Mouse (Mus musculus): ENCODE results near the gene Mrpl33. TPM values are rescaled to one million over a fixed set of nuclear protein-coding genes. Genes with fewer than 3 reads are reported as not detected.
"Not testable (repeated sequence)": the region's sequence is repeated elsewhere in the genome, so short reads cannot be mapped to it uniquely, and the experiment has no call there.

Mrpl33 gene
- 100 to 1,000 TPM; 116 to 121 TPM for total RNA-seq (2021)

- intact Hi-C loops (cut with DNase I): loop anchor here (10.0 kb wide), 1 partner anchor 538 kb away; the partner anchor contains the start of gene Fosl2
- no peak for DNase-seq
Observed at GRCm38 (mm10) chr5:31596481-31597429, at the start of gene Mrpl33. Gene Mrpl33 (plus strand): TSS chr5:31596935.

DNA sequence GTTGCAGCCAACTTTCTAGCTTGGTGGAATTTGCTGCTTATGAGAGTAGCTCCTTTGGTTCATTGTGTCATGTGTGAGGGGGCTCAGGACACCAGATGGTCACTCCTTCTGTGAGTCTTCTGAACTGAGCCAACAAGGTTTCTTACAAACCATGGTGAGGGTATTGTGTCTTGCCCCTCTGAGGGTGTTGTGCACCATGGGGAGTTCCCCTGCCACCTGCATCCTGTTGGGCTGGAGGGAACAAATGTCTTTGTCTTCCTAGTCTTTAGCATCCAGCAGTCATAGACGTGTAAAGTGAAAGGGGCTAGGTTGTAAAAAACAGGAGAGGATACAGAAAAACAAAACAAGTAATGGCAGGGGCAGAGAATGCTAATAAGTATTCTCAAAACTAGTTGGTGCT, 37.3 kb upstream of the Mrpl33 start:
- DNase-seq: no peak
- intact Hi-C loops (cut with DNase I): no loop called here

DNA sequence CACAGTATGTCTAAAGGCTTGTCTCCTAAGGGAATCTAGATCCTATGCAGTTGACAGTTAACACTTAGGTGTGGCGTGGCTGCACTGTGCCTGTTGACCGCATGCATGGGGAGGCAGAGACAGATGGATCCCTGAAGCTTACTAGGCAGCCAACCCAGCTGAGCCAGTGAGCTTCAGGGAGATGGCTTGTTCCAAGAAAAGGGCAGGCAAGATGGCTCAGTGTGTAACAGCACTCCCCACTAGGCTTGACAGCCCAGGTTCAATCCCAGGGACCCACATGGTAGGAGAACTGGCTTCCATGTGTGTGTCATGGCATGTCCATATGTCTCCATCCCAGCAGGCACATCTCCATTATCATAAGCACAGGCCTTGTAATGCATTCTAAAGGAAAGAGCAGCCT, 36.4 kb upstream of the Mrpl33 start:
- no peak for DNase-seq
- intact Hi-C loops (cut with DNase I): loop anchor here (10.0 kb wide), 1 partner anchor 744 kb away; no protein-coding TSS in a partner anchor

GRCm38 (mm10) chr5:31562036-31562666, 34.6 kb upstream of the Mrpl33 start:
- intact Hi-C loops (cut with DNase I): loop anchor here (10.0 kb wide), 1 partner anchor 743 kb away; no protein-coding TSS in a partner anchor
- no peak for DNase-seq

DNA sequence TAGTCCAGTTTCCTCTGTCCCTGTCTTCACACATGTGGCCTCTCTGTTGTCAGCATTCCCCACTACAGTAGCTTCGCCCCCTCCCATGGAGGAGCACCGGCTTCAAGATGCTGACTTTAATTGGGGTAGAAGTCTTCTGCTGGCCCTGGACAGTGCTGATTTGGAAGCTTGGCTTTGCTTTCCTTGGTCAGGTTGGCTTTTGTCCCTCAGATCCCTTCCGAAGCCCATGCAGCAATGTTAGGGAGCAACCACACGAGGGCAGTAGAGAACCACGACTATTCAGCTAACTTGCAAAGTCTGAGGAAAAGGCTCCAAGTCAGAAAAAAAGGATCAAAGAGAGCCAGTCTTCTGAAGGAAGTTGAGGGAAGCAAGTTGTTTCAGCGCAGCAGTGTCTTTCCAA, 33.2 kb upstream of the Mrpl33 start:
- peak; percentile 67 for DNase-seq
- intact Hi-C loops (cut with DNase I): loop anchor here (10.0 kb wide), 1 partner anchor 741 kb away; no protein-coding TSS in a partner anchor

DNA sequence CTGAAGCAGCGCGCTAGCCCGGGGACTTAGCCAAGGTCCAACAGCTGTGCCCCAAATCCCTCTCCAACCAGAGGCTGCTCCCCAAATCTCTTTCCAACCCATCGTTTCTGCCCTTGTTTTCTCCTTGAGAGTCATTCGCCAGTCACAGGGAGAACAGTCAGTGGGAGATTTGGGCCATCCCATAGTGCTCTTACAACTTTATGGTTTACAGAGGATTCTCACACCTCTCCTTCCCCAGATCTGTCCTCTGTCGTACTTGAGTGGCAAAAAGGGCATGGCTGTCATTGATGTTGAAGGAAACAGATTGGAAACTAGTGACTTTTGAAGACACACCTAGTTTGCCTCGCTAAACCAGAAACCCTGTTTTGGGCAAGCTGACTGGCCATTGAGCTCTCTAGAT, 32.8 kb upstream of the Mrpl33 start:
- no peak for DNase-seq
- intact Hi-C loops (cut with DNase I): loop anchor here (2.0 to 10.0 kb wide), 2 partner anchors 575 to 741 kb away; no protein-coding TSS in a partner anchor

GRCm38 (mm10) chr5:31564976-31565375, 31.8 kb upstream of the Mrpl33 start:
- DNase-seq: no peak
- intact Hi-C loops (cut with DNase I): loop anchor here (2.0 to 10.0 kb wide), 2 partner anchors 574 to 740 kb away; no protein-coding TSS in a partner anchor

DNA sequence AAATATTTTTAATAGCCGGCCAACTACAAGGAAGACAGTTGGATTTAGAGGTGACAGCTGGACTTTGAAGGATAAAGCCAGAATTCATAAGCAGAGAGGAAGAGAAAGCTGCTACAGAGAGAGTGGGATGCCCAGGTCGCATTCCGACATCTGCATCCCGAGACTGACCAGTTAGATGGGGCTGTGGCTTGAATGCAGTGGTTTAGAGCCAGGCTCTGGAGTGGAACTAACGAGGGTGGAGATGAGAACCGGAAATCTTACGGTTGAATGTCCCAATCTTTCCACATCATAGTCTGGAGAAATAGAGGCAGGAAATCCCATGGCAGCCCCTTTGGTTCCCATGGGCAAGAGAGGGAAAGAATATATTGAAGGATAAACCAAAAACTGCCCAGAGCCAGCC, 30.7 kb upstream of the Mrpl33 start:
- DNase-seq: no peak
- intact Hi-C loops (cut with DNase I): loop anchor here (10.0 kb wide), 1 partner anchor 739 kb away; no protein-coding TSS in a partner anchor

DNA sequence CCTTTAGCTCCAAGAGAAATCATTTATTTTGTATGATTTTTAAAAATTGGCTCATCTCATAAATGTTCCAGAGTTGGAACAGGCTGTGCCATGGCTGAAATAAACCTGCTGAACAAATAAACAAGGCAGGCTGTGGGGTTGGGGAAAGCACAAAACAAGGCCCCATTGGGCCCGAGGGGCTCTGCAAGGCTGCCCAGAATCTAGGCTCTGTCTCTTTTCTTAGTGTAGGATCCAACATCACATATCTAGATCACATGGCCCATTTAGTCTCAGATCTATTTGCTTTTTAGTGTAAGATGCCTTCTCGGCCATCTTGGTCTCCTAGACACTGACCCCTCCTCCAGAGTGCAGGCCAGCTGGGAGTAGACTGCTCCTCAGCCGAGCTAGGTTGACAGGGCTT, 30.3 kb upstream of the Mrpl33 start:
- intact Hi-C loops (cut with DNase I): loop anchor here (10.0 kb wide), 1 partner anchor 738 kb away; no protein-coding TSS in a partner anchor
- no peak for DNase-seq

- intact Hi-C loops (cut with DNase I): loop anchor here (10.0 kb wide), 1 partner anchor 737 kb away; no protein-coding TSS in a partner anchor
- DNase-seq: no peak
Observed at GRCm38 (mm10) chr5:31567951-31568657, 28.6 kb upstream of the Mrpl33 start.

DNA sequence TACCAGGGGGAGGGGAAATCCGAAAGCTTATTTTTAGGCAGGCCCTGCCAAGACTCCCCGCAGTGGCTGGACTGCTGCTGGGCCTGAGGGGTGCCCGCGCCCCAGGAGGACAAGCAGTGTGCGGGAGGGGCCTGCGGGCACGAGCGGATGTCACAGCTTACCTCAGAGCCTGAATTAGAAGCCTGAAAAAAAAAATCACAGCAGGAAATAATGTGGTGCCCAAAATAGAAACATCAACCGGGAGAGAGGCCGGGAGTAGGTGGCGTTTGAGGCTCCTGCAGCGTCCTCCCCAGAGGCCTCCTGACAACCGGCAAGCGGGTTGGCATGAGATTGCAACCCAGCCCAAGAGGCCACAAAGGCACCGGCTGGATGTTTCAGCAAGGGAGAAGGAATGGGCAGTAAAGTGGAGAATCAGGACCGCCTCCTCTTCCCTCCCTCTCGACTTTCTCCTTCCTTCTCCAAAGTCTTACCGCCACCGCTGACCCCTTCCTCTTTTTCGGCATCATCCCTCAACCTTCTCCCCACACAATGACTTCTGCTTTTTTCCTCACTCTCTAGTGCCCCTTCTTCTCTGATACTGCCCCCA, 25.6 kb upstream of the Mrpl33 start:
- intact Hi-C loops (cut with DNase I): no loop called here
- DNase-seq: peak; percentile 13

DNA sequence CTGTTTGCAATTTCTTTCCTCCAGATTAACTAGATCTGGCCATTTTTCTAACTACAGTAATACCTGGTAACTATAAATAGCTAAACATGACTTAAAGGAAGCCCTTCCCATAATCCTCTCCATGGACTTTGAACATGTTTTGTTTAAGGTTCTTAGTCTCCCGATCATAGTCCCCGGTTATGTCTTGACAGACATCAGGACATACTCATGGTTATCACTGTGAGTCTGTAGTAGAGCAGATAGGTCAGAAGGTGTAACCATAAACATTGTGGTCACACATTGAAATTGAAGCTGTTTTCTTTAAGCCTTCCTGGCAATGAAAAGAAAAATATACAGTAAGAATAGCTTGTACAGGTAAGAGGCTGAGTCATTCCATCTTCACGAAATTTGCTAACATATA, 23.0 kb upstream of the Mrpl33 start:
- intact Hi-C loops (cut with DNase I): no loop called here
- DNase-seq: no peak

- no peak for DNase-seq
- intact Hi-C loops (cut with DNase I): no loop called here
Observed at GRCm38 (mm10) chr5:31576539-31576975, 20.2 kb upstream of the Mrpl33 start.

DNA sequence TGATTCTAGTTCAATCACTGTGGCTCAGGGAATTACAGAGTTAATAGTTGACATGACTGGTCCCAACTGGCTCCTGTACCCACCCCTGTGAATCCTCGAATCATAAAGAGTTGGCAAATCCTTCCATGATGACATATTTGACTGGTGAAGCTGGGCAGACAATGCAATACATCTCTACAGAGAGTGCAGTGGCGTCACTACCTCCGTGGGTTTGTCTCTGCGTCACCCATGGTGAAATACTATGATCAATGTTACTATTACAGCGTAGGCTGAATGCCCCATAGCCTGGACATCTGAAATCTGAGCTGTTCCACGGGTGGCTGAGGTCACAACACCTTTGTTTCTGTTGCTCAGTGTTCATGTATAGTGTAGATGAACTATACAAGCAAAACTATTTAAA, 15.5 kb upstream of the Mrpl33 start:
- intact Hi-C loops (cut with DNase I): no loop called here

DNA sequence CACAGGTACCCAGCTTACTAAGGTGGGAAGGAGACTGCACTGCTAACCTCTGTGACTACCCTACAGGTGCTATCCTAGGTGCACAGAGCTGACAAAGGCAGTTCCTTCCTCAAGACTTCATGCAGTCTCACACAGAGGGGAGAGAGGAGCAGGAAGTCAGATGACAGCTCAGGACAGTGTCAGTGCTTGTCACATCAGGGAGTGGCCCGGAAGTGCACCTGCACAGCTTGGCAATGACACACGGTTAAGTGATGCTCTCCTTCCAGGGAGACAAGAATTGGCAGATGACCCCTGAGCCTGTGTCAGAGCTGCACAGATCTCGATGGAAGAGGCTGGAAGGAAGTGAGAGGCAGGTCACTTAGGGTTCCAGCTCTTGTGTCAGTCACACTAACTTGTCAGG, 14.8 kb upstream of the Mrpl33 start:
- intact Hi-C loops (cut with DNase I): no loop called here
- no peak for DNase-seq

More for the DNA sequence above, 15.5 kb upstream of the Mrpl33 start:
- DNase-seq: no peak

DNA sequence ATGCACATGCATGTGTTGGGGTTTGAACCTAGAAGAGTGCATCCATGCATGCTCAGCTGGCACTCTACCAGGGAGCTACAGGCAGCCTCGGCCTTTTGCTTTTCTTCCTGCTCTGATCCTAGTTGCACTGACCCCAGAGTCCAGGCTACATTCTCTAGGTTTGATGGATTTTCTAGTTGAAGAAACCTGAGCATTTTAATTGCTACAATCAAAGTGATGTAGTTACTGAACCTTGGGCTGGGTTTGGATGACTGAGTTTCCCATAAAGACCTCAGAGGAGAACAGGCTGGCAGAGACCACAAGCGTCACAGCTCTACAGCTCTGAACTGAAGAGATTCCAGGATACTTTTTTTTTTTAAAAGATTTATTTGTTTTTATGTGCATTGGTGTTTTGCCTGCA, 13.5 kb upstream of the Mrpl33 start:
- no peak for DNase-seq
- intact Hi-C loops (cut with DNase I): no loop called here

GRCm38 (mm10) chr5:31585526-31585925, 11.2 kb upstream of the Mrpl33 start:
- no peak for DNase-seq
- intact Hi-C loops (cut with DNase I): no loop called here

DNA sequence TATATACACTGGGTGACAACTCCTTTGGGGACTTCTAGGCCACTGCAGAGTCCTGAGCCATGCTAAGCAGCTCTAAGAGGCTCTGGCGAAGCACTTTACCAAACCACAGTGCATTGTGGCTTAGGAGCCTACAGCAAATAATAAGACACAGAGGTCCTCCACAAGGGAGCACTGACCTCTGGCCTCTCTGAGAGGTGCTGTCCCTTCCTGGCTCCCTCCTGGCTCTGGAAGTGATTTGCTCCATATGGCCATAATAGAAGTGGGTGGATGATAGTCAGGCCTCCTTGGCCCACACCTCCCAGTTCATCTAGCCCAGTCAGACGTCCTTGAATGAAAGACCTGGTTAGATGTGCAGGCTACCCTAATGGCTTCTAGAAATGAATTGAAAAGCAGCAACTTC, 8.7 kb upstream of the Mrpl33 start:
- DNase-seq: no peak
- intact Hi-C loops (cut with DNase I): no loop called here

- DNase-seq; intact Hi-C loops (cut with DNase I): not testable (repeated sequence)
Observed at GRCm38 (mm10) chr5:31588672-31589071, 8.1 kb upstream of the Mrpl33 start.

DNA sequence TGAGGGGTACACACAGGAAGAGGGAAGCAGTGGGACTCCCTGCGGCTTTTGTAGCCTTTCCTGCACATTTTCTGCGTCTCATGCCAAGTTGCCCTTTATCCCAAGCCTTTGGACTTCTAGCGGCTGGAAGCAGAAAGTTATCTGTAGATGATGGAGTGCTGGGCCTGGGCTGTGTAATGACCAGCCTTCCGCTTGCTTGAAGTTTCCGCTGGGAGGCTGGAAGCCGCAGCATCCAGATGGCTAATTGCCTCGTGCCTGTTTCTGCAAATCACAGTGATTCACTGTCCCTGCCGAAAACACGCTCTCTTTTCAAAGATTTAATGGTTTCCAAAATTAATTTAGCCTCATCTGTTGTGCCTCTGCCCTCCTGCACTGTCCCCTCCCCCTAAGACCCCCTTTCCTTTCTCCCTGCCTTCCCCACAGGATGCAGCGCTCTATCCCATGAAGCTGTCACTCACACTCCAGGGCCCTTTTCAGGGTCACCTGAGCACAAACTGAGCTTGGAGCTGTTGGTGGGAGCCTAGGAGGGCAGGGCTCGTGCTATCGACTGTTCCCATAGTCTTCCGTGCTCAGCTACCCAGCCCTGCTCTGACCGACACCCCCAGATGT, 6.9 kb upstream of the Mrpl33 start:
- intact Hi-C loops (cut with DNase I): loop anchor here (10.0 kb wide), 1 partner anchor 545 kb away; the partner anchor contains the start of gene Fosl2
- no peak for DNase-seq
